Mouse (Mus musculus) midbrain, embryonic 16.5 days (tissue): ENCODE data around the gene Galc. TPM values are rescaled to one million over a fixed set of nuclear protein-coding genes. Genes with fewer than 3 reads are reported as not detected.

ENCODE experiments used
- ATAC-seq: fragments of 200-750 bp; cut with Nextera tagmentation; 2 replicates; pipeline ENCODE4 v1.8.0; 2017; ENCODE audit warnings: moderate TSS enrichment
- H3K27ac ChIP-seq: fragments of 300-500 bp; sonication (generic); 2 replicates; pipeline ENCODE4 v1.5.1; 2014; ENCODE audit warnings: mild to moderate bottlenecking, low read length, mixed read lengths
- H3K27me3 ChIP-seq: fragments of 300-500 bp; sonication (generic); 2 replicates; pipeline ENCODE4 v1.6.1; 2014; ENCODE audit warnings: low read depth, low read length, mixed read lengths; ENCODE audit not compliant: control insufficient read depth, insufficient read depth
- H3K36me3 ChIP-seq: fragments of 300-500 bp; sonication (generic); 2 replicates; pipeline ENCODE4 v1.6.1; 2014; ENCODE audit warnings: mild to moderate bottlenecking, low read length, moderate library complexity, mixed read lengths; ENCODE audit not compliant: control insufficient read depth, insufficient read depth
- H3K4me1 ChIP-seq: fragments of 300-500 bp; sonication (generic); 2 replicates; pipeline ENCODE4 v1.6.1; 2014; ENCODE audit warnings: mild to moderate bottlenecking, low read length, mixed read lengths; ENCODE audit not compliant: control insufficient read depth, insufficient read depth
- H3K4me2 ChIP-seq: fragments of 300-500 bp; sonication (generic); 2 replicates; pipeline ENCODE4 v1.6.1; 2014; ENCODE audit warnings: mild to moderate bottlenecking, low read length, mixed read lengths
- H3K4me3 ChIP-seq: fragments of 300-500 bp; sonication (generic); 2 replicates; pipeline ENCODE4 v1.5.1; 2014; ENCODE audit warnings: low read depth, mild to moderate bottlenecking, low read length, moderate library complexity, mixed read lengths
- H3K9ac ChIP-seq: fragments of 300-500 bp; sonication (generic); 2 replicates; pipeline ENCODE4 v1.6.1; 2014; ENCODE audit warnings: low read depth, low read length, mixed read lengths
- H3K9me3 ChIP-seq: fragments of 300-500 bp; sonication (generic); replicated peaks from 2 replicates; pipeline ENCODE4 v1.6.1; 2014; ENCODE audit warnings: mild to moderate bottlenecking, low read length, mixed read lengths; ENCODE audit not compliant: control insufficient read depth, poor library complexity, severe bottlenecking
- WGBS: fragments of 180-500 bp; shearing (Covaris S2); extraction: QIAGEN DNeasy Blood & Tissue Kit; methylation state at CpG from one replicate; pipeline ENCODE4 v1.1.7; 2014; 5-methylcytosine and 5-hydroxymethylcytosine counted together
- polyA plus RNA-seq: library from polyadenylated mRNA; unstranded; fragments of >200 nt; fragmentation: Nextera tagmentation; extraction: Ambion mirVana; gene quantifications from 2 replicates; pipeline ENCODE4 v1.2.1, GENCODE M21; 2015

The Galc gene
- 12.6 and 12.7 TPM in 2 replicates for polyA plus RNA-seq

DNA sequence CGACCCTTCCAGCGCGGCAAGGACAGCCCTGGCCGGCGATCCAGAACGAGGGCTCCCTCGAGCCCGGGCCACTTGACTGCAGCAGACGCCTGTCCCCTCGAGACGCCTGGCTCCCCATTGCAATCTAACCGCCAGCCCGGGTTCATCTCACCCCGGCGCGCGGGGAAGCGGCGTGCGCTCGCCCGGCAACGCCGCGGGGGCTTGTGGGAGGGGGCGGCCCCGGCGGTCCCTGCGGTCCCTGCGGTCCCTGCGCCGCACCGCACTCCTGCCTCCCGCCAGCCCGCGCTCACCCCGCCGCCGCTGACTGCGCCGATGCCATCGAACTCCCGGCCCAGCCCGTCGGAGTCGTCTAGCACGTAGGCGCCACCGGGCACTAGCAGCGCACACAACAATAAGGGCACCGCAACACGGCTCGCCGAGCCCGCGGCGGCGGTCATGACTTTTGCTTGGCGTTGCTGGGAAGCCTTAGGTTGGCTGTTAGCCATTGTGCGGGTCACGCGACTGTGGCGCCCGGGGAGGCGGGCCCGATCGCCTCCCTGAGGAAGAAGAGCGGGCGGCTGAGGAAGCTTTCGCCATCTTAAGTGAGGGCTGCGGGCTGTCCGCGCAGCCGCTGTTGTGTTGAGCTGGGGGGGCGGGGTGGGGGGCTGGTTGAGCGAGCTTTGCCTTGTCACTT lies at the start of gene Galc:
TSS of gene Galc (minus strand) at position 615 of the 673 bp plus-strand sequence.
- WGBS = under 1% methylated on average over 73 of the region's 76 CpGs
- Histone ChIP-seq H3K4me1 (peaks cover 10% of the 10 kb centered on the region), H3K27me3 (no peaks in the 10 kb centered on the region), H3K9me3 (no peaks in the 10 kb centered on the region), H3K4me3 (peak within 1 kb of the TSS; percentile 61), H3K9ac (peak within 1 kb of the TSS; percentile 76), H3K27ac (peak within 1 kb of the TSS; percentile 93), H3K4me2 (peak within 1 kb of the TSS; percentile 56), H3K36me3 (no peaks in the 10 kb centered on the region)
- peak; percentile 96 for ATAC-seq

DNA sequence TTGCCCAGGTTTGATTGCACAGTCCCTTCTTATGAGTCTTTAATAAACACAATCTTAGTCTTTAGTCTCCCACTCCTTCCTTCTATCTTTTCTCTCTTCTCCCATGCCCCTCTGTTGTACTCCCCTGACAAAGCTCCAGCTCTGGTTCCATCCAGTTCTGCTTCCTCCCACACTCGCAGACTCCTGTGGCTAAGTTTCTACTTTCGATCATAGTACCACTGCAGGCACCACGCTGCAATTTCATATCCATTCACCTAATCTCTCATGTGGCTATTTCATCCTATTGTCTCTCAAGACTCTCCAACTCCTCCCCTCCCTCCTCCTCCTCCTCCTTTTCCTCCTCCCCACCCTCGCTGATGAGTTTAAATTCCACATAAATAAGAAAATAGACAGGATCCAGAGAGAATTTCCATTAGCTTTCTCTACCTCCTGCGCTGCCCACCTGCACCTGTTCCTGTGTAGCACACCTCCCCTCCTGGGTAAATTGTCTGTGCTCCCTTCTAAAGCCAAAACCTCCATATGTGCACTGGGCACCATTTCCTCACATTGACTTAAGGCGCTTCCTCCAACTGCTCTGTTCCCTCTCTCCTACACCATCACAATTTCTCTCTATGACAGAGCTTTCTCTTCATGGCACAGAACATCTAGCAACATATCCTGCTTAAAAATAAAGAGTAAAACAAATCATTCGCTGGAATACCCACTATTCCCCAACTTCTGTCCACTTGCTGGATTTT lies 48.1 kb upstream of the Galc start:
- no peaks in the 10 kb centered on the region for H3K9me3 ChIP-seq
- no peak overlapping the region for H3K4me2 ChIP-seq
- no peak overlapping the region for H3K4me3 ChIP-seq
- 83% methylated on average over 7 of the region's 7 CpGs for WGBS
- H3K4me1 ChIP-seq = no peaks in the 10 kb centered on the region
- ATAC-seq = no peak
- H3K27ac ChIP-seq = no peak overlapping the region
- no peak overlapping the region for H3K9ac ChIP-seq
- no peaks in the 10 kb centered on the region for H3K27me3 ChIP-seq
- H3K36me3 ChIP-seq = no peaks in the 10 kb centered on the region

DNA sequence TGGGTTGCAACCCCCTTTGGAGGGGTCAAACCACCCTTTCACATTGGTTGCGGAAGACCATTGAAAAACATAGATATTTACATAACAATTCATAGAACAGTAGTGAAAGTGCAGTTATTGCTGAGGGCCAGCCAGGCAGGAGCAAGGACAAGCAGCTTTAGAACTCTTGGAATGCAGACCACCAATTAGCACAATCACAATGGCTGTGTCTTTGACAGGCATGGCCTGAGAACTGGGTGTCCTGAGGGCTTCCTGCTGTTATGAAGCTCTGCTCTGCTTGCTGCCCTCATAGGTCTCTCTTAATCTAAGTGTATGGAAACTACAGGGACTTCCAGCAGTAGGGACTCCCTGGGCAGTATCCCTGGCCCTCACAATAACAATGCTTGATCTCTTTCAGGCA lies 43.8 kb upstream of the Galc start:
- ATAC-seq = no peak
- WGBS = 49% methylated on average over 1 of the region's 1 CpGs
- H3K9me3 ChIP-seq = no peaks in the 10 kb centered on the region

DNA sequence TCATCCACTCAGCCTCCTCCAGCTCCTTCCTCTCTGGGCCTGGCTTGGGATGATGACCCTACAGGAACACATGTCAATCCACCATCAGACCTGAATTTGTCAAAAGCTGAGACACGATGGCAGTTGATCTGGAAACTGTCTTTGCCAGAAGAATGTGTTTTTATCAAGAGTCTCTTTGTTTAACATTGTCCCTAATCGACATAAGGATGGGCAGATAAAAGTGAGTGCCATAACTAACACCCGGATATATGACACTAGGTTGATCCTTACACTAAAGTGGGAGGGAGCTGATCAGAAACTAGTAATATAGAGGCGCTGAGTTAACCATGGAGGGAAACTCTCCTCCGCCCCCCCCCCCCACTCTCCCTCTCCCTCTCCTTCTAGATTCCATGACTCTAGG lies 42.7 kb upstream of the Galc start:
- Histone ChIP-seq H3K9me3 (no peaks in the 10 kb centered on the region), H3K4me3 (no peak overlapping the region), H3K36me3 (no peaks in the 10 kb centered on the region), H3K4me2 (no peak overlapping the region), H3K4me1 (no peaks in the 10 kb centered on the region), H3K27ac (no peak overlapping the region), H3K9ac (no peak overlapping the region), H3K27me3 (no peaks in the 10 kb centered on the region)
- ATAC-seq = no peak
- WGBS = 94% methylated on average over 5 of the region's 5 CpGs

More for the DNA sequence above, 43.8 kb upstream of the Galc start:
- Histone ChIP-seq H3K4me2 (no peak overlapping the region), H3K4me3 (no peak overlapping the region), H3K27me3 (no peaks in the 10 kb centered on the region), H3K27ac (no peak overlapping the region), H3K9ac (no peak overlapping the region), H3K4me1 (no peaks in the 10 kb centered on the region), H3K36me3 (no peaks in the 10 kb centered on the region)

DNA sequence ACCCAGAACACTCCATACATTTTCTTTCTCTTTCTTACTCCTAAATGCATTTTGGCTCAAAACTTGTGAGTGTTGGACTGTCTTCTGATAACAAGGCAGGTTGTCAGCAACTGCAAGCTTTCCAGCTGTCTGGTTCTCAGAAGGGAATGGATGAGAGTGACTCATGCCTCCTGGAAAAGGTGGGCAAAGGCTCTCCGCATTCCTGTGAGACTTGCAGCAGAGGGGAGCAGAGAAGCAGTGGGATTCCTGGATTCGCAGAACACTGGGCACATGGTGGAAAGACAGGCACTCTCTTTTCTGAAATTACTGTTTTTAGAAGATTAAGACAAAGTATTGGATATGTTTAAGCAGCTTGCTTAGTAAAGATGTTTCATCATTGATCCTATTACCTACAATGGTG lies 35.0 kb upstream of the Galc start:
- no peaks in the 10 kb centered on the region for H3K27me3 ChIP-seq
- H3K36me3 ChIP-seq = no peaks in the 10 kb centered on the region
- ATAC-seq = no peak
- H3K9me3 ChIP-seq = no peaks in the 10 kb centered on the region
- H3K4me2 ChIP-seq = no peak overlapping the region
- H3K4me3 ChIP-seq = no peak overlapping the region
- H3K27ac ChIP-seq = no peak overlapping the region
- no peaks in the 10 kb centered on the region for H3K4me1 ChIP-seq
- 91% methylated on average over 2 of the region's 2 CpGs for WGBS
- H3K9ac ChIP-seq = no peak overlapping the region

DNA sequence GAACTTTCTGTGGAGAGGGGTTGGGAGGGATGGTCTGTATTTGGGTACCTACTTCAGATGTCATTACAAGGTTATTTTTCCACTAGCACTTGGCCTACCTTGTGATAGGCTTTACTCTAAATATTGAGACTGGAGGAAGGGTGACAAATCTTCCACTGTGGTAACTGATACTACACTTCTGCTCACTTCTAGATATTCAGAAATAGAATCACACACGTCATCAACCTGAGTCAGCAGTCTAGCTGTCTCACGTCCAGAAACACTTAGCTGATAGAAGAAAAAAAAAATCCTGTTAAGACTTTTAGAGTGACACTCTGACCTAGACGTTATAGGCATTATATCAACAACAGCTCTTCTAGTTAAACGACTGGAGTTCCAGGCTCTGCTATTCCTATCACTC lies 33.0 kb upstream of the Galc start:
- ATAC-seq = no peak
- H3K27ac ChIP-seq = no peak overlapping the region
- H3K36me3 ChIP-seq = no peaks in the 10 kb centered on the region
- no peak overlapping the region for H3K4me3 ChIP-seq
- no peak overlapping the region for H3K9ac ChIP-seq
- no peaks in the 10 kb centered on the region for H3K4me1 ChIP-seq
- H3K27me3 ChIP-seq = no peaks in the 10 kb centered on the region
- WGBS = 83% methylated on average over 4 of the region's 4 CpGs
- no peak overlapping the region for H3K4me2 ChIP-seq
- H3K9me3 ChIP-seq = no peaks in the 10 kb centered on the region

DNA sequence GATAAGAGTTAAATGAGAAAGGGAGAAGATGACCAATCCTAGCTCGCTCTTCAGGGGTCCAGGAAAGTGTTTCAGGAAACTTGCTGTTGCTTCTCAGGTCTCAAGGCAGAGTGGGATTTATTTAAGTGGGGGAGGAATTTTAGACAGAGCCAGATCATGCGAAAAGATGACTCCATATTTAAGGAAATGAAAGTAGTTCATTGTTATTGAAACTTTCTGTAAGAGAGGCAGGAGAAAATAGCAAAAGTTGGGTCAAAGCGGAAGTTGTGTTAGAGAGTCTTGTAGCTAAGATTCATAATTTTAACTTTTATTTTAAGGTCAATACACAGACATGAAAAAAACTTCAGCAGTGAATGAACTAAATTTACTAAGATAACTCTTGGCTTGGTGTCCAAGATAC lies 31.2 kb upstream of the Galc start:
- Histone ChIP-seq H3K9ac (no peak overlapping the region), H3K9me3 (no peaks in the 10 kb centered on the region), H3K36me3 (no peaks in the 10 kb centered on the region), H3K27me3 (no peaks in the 10 kb centered on the region), H3K4me2 (no peak overlapping the region), H3K4me1 (no peaks in the 10 kb centered on the region), H3K4me3 (no peak overlapping the region), H3K27ac (no peak overlapping the region)
- 94% methylated on average over 3 of the region's 3 CpGs for WGBS
- ATAC-seq = no peak

DNA sequence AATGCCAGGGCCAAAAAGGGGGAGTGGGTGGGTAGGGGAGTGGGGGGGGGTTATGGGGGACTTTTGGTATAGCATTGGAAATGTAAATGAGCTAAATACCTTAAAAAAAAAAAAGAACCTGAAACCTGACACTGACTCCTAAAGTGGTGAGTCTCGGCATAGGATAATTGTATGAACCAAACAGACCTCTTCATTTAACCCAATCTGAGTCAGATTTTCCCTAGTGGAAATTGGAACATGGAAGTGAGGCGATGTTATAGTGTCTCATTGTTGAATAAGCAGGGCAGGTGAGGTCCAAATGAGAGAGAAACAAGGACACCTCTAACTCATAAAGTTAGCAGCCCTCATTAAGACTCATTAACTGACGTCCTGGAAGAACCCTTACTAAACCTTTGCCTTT lies 25.2 kb upstream of the Galc start:
- H3K4me2 ChIP-seq = no peak overlapping the region
- no peaks in the 10 kb centered on the region for H3K36me3 ChIP-seq
- no peaks in the 10 kb centered on the region for H3K9me3 ChIP-seq
- no peak overlapping the region for H3K27ac ChIP-seq
- 88% methylated on average over 3 of the region's 3 CpGs for WGBS
- H3K9ac ChIP-seq = no peak overlapping the region
- no peaks in the 10 kb centered on the region for H3K27me3 ChIP-seq
- ATAC-seq = no peak
- no peak overlapping the region for H3K4me3 ChIP-seq
- H3K4me1 ChIP-seq = no peaks in the 10 kb centered on the region

DNA sequence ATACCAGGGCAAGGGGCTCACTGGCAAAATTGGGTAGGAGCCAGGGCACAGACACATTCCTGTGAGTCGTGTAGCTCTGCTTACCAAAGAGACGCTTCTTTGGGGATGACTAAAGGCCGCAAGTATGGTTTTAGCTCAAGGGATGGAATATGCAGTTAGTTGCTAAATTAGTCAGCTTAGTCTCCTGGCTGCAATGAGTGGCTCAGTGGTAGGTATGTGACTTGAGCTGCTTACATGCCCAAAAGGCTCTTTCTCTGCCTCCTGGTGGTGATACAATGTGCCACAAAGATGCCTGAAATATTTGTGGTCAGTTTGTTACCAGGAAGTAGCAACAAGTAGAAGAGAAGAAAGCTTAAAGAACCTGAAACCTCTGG lies 24.2 kb upstream of the Galc start:
- no peaks in the 10 kb centered on the region for H3K4me1 ChIP-seq
- no peak overlapping the region for H3K4me3 ChIP-seq
- no peaks in the 10 kb centered on the region for H3K9me3 ChIP-seq
- H3K27me3 ChIP-seq = no peaks in the 10 kb centered on the region
- WGBS = 71% methylated on average over 3 of the region's 3 CpGs
- no peak for ATAC-seq
- H3K9ac ChIP-seq = no peak overlapping the region
- no peak overlapping the region for H3K27ac ChIP-seq
- no peak overlapping the region for H3K4me2 ChIP-seq
- no peaks in the 10 kb centered on the region for H3K36me3 ChIP-seq
